Comparison of ENCODE assay signal across 8 mouse cellular contexts in the genomic region with DNA sequence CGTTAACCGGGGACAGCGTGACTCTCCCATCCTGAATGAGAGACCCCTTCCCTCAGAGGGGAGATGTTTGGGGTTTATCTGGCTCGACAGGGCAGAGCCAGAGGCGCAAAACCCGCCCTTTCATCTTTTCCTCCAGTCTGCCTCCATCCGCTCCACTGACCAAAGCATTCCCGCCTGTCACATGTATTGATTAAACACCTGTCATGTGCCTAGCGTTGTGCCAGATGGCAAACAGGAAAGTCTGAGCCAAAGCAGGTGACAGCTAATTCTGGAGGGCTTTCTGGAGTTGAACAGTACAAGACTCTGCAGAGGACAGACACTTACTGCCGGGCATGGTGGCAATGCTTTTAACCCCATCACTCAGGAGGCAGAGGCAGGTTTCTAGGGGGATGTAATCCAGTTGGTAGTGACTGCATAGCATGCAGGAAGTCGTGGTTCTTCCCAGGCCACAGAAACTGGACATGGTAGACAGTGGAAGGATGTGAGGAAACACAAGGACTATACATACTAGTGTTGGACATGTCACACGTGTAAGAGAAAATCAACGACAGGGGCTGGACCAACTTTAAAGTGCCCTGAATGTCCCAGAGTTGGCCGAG. TPM values are rescaled to one million over a fixed set of nuclear protein-coding genes. Genes with fewer than 3 reads are reported as not detected.
DNase-seq lines count a peak whose midpoint lies in the region; ATAC-seq lines count a peak whose summit lies in the region.

No protein-coding gene starts in this region.

- H3K27me3 ChIP-seq in lung, embryonic 15.5 days: no peaks in the 10 kb centered on the region
- H3K27me3 ChIP-seq in hindbrain, embryonic 15.5 days: no peaks in the 10 kb centered on the region
- no peaks in the 10 kb centered on the region for H3K27me3 ChIP-seq in liver, embryonic 16.5 days (ENCODE audit: control insufficient read depth, insufficient read depth, low read depth, low read length)
- H3K27me3 ChIP-seq in stomach, embryonic 15.5 days (replicated peaks): no peaks in the 10 kb centered on the region

- H3K4me1 ChIP-seq in lung, embryonic 15.5 days: peaks cover 22% of the 10 kb centered on the region
- peaks cover 16% of the 10 kb centered on the region for H3K4me1 ChIP-seq in hindbrain, embryonic 15.5 days (replicated peaks)
- peaks cover 23% of the 10 kb centered on the region for H3K4me1 ChIP-seq in liver, embryonic 16.5 days (ENCODE audit: control insufficient read depth, low read depth, low read length)
- H3K4me1 ChIP-seq in stomach, embryonic 15.5 days: peaks cover 22% of the 10 kb centered on the region

- DNase-seq in lung, postnatal 10 days: no peak
- peak; percentile 68 for DNase-seq in embryo, embryonic 11 days
- no peak for DNase-seq in frontal cortex, postnatal 14 days (ENCODE audit: low spot score in 2 of 2)
- no peak for DNase-seq in ovary, adult 18-20 months (ENCODE audit: low spot score)

- no peaks in the 10 kb centered on the region for H3K9me3 ChIP-seq in lung, embryonic 15.5 days
- H3K9me3 ChIP-seq in hindbrain, embryonic 15.5 days: no peaks in the 10 kb centered on the region
- no peaks in the 10 kb centered on the region for H3K9me3 ChIP-seq in liver, embryonic 16.5 days (replicated peaks; ENCODE audit: control insufficient read depth, low read length)
- no peaks in the 10 kb centered on the region for H3K9me3 ChIP-seq in stomach, embryonic 15.5 days

- peak overlapping the region; percentile 92 for H3K4me2 ChIP-seq in lung, embryonic 15.5 days
- peak overlapping the region; percentile 89 for H3K4me2 ChIP-seq in hindbrain, embryonic 15.5 days
- peak overlapping the region; percentile 97 for H3K4me2 ChIP-seq in liver, embryonic 16.5 days (ENCODE audit: low read depth, low read length)
- peak overlapping the region; percentile 88 for H3K4me2 ChIP-seq in stomach, embryonic 15.5 days

- H3K9ac ChIP-seq in lung, embryonic 15.5 days: peak overlapping the region; percentile 96
- H3K9ac ChIP-seq in hindbrain, embryonic 15.5 days: peak overlapping the region; percentile 75
- peak overlapping the region; percentile 96 for H3K9ac ChIP-seq in liver, embryonic 16.5 days (ENCODE audit: low read depth, low read length)
- peak overlapping the region; percentile 94 for H3K9ac ChIP-seq in stomach, embryonic 15.5 days

- whole genome bisulfite sequencing in lung, embryonic 15.5 days: 8% methylated on average over 14 of the region's 14 CpGs
- WGBS in hindbrain, embryonic 15.5 days: 15% methylated on average over 14 of the region's 14 CpGs
- WGBS in liver, embryonic 16.5 days (ENCODE audit: insufficient replicate concordance): 6% methylated on average over 14 of the region's 14 CpGs
- WGBS in stomach, embryonic 15.5 days: 12% methylated on average over 14 of the region's 14 CpGs

- peak overlapping the region; percentile 86 for H3K4me3 ChIP-seq in lung, embryonic 15.5 days
- H3K4me3 ChIP-seq in hindbrain, embryonic 15.5 days: peak overlapping the region; percentile 61
- peak overlapping the region; percentile 87 for H3K4me3 ChIP-seq in liver, embryonic 16.5 days (ENCODE audit: low read depth, low read length)
- peak overlapping the region; percentile 78 for H3K4me3 ChIP-seq in stomach, embryonic 15.5 days (replicated peaks)

- no peaks in the 10 kb centered on the region for H3K36me3 ChIP-seq in lung, embryonic 15.5 days
- H3K36me3 ChIP-seq in hindbrain, embryonic 15.5 days: no peaks in the 10 kb centered on the region
- no peaks in the 10 kb centered on the region for H3K36me3 ChIP-seq in liver, embryonic 16.5 days (ENCODE audit: control insufficient read depth, insufficient read depth)
- no peaks in the 10 kb centered on the region for H3K36me3 ChIP-seq in stomach, embryonic 15.5 days

- ATAC-seq in lung, embryonic 15.5 days (ENCODE audit: borderline replicate concordance, extremely low read depth, low FRiP score, low TSS enrichment): no peak
- ATAC-seq in hindbrain, embryonic 15.5 days (ENCODE audit: low FRiP score, low read depth): peak; percentile 50; the same call in 1 of the 2 replicates
- ATAC-seq in liver, embryonic 16.5 days (ENCODE audit: low read depth): 0 out of 2 replicates have a peak, but pooled peaks have one; percentile 3
- no peak; the same call in 1 of the 2 replicates for ATAC-seq in stomach, embryonic 15.5 days (ENCODE audit: insufficient read depth, low FRiP score, low read depth)

- H3K27ac ChIP-seq in lung, embryonic 15.5 days: peak overlapping the region; percentile 93
- H3K27ac ChIP-seq in hindbrain, embryonic 15.5 days (replicated peaks): peak overlapping the region; percentile 80
- peak overlapping the region; percentile 90 for H3K27ac ChIP-seq in liver, embryonic 16.5 days (ENCODE audit: low read length)
- peak overlapping the region; percentile 92 for H3K27ac ChIP-seq in stomach, embryonic 15.5 days

RNA-seq across cellular contexts. Expression of gene Cln6, which starts 0.7 kb away (rescaled TPM):
- 19.6 and 22.4 TPM in 2 replicates for polyA plus RNA-seq in lung, embryonic 15.5 days (2015; fragmentation: Nextera tagmentation; extraction: Ambion mirVana)
- 6.2 and 7.0 TPM in 2 replicates for polyA plus RNA-seq in hindbrain, embryonic 15.5 days (2015; fragmentation: Nextera tagmentation; extraction: Ambion mirVana)
- 11.7 and 13.2 TPM in 2 replicates for polyA plus RNA-seq in liver, embryonic 16.5 days (2015; fragmentation: Nextera tagmentation; extraction: Ambion mirVana)
- 22.3 and 24.3 TPM in 2 replicates for polyA plus RNA-seq in stomach, embryonic 15.5 days (2015; fragmentation: Nextera tagmentation; extraction: Ambion mirVana)

RNA-seq across cellular contexts. Expression of gene Calml4, which starts 18.6 kb away (rescaled TPM):
- 11.8 and 12.8 TPM in 2 replicates for polyA plus RNA-seq in lung, embryonic 15.5 days (2015; fragmentation: Nextera tagmentation; extraction: Ambion mirVana)
- 15.4 and 19.5 TPM in 2 replicates for polyA plus RNA-seq in hindbrain, embryonic 15.5 days (2015; fragmentation: Nextera tagmentation; extraction: Ambion mirVana)
- 1.9 and 4.0 TPM in 2 replicates for polyA plus RNA-seq in liver, embryonic 16.5 days (2015; fragmentation: Nextera tagmentation; extraction: Ambion mirVana)
- 55.5 and 58.4 TPM in 2 replicates for polyA plus RNA-seq in stomach, embryonic 15.5 days (2015; fragmentation: Nextera tagmentation; extraction: Ambion mirVana)

RNA-seq across cellular contexts. Expression of gene Fem1b, which starts 27.5 kb away (rescaled TPM):
- 20.8 and 21.7 TPM in 2 replicates for polyA plus RNA-seq in lung, embryonic 15.5 days (2015; fragmentation: Nextera tagmentation; extraction: Ambion mirVana)
- 53.0 and 53.5 TPM in 2 replicates for polyA plus RNA-seq in hindbrain, embryonic 15.5 days (2015; fragmentation: Nextera tagmentation; extraction: Ambion mirVana)
- polyA plus RNA-seq in liver, embryonic 16.5 days (2015; fragmentation: Nextera tagmentation; extraction: Ambion mirVana): 8.0 and 8.4 TPM in 2 replicates
- polyA plus RNA-seq in stomach, embryonic 15.5 days (2015; fragmentation: Nextera tagmentation; extraction: Ambion mirVana): 17.1 and 18.7 TPM in 2 replicates

Comparison
In these comparisons a context has a peak if more than half of its experiments do, and no peak if none do; other contexts are left out.
1. ATAC-seq: peak in hindbrain, embryonic 15.5 days (single experiment) and liver, embryonic 16.5 days (single experiment); none in lung, embryonic 15.5 days (single experiment) and stomach, embryonic 15.5 days (single experiment).
2. Peak in every context shown above with its lines, with median percentiles within 50 percentile points of each other: H3K27ac ChIP-seq, H3K4me2 ChIP-seq, H3K4me3 ChIP-seq and H3K9ac ChIP-seq.